Mouse (Mus musculus): Measurements from ENCODE around the gene Ctr9. TPM values are rescaled to one million over a fixed set of nuclear protein-coding genes. Genes with fewer than 3 reads are reported as not detected.
A peak's percentile ranks its signal among the peaks of the same experiment; 100 is the strongest.

The Ctr9 gene
- 58.9 and 62.2 TPM in 2 replicates for polyA plus RNA-seq (2015; fragmentation: Nextera tagmentation; extraction: Ambion mirVana)

GRCm38 (mm10) chr7:111028281-111029045, at the start of gene Ctr9:
Ctr9 (plus strand) TSS chr7:111028951.
- Histone ChIP-seq H3K36me3 (0 out of 2 replicates have a peak, but pooled peaks cover 4% of the 10 kb centered on the region), H3K9me3 (no peaks in the 10 kb centered on the region), H3K27ac (peak within 1 kb of the TSS; percentile 94), H3K4me2 (peak within 1 kb of the TSS; percentile 64), H3K27me3 (replicated peaks) (no peaks in the 10 kb centered on the region), H3K4me1 (peaks cover 6% of the 10 kb centered on the region), H3K9ac (peak within 1 kb of the TSS; percentile 66), H3K4me3 (replicated peaks) (peak within 1 kb of the TSS; percentile 85)
- 5% methylated on average over 45 of the region's 45 CpGs for WGBS
- peak; percentile 94 for ATAC-seq (ENCODE audit: insufficient read depth, low FRiP score, low read depth)

GRCm38 (mm10) chr7:110981036-110981435, 47.7 kb upstream of the Ctr9 start:
- peak overlapping the region; percentile 93 for H3K27ac ChIP-seq
- H3K4me3 ChIP-seq (replicated peaks), result peak overlapping the region; percentile 40
- whole genome bisulfite sequencing, result 37% methylated on average over 8 of the region's 8 CpGs
- H3K36me3 ChIP-seq, result no peaks in the 10 kb centered on the region
- H3K4me1 ChIP-seq, result peaks cover 21% of the 10 kb centered on the region
- H3K4me2 ChIP-seq, result peak overlapping the region; percentile 46
- no peaks in the 10 kb centered on the region for H3K9me3 ChIP-seq
- ATAC-seq (ENCODE audit: insufficient read depth, low FRiP score, low read depth), result no peak
- no peak overlapping the region for H3K9ac ChIP-seq
- H3K27me3 ChIP-seq (replicated peaks), result no peaks in the 10 kb centered on the region

GRCm38 (mm10) chr7:110982053-110982705, 46.6 kb upstream of the Ctr9 start, which contains the start of gene Mrvi1:
Mrvi1 (minus strand) TSS chr7:110982461.
- peak within 1 kb of the TSS; percentile 40 for H3K4me3 ChIP-seq (replicated peaks)
- H3K27me3 ChIP-seq (replicated peaks), result no peaks in the 10 kb centered on the region
- H3K36me3 ChIP-seq, result no peaks in the 10 kb centered on the region
- H3K9ac ChIP-seq, result no peak within 1 kb of the TSS
- peak; percentile 64 for ATAC-seq (ENCODE audit: insufficient read depth, low FRiP score, low read depth)
- 35% methylated on average over 7 of the region's 7 CpGs for WGBS
- peaks cover 22% of the 10 kb centered on the region for H3K4me1 ChIP-seq
- peak within 1 kb of the TSS; percentile 46 for H3K4me2 ChIP-seq
- H3K9me3 ChIP-seq, result no peaks in the 10 kb centered on the region
- H3K27ac ChIP-seq, result peak within 1 kb of the TSS; percentile 93

- H3K4me3 ChIP-seq (replicated peaks), result peak overlapping the region; percentile 40; the same call in 1 of the 2 replicates
- peak overlapping the region; percentile 93 for H3K27ac ChIP-seq
- H3K4me1 ChIP-seq, result peaks cover 22% of the 10 kb centered on the region
- H3K4me2 ChIP-seq, result peak overlapping the region; percentile 46; the same call in 1 of the 2 replicates
- H3K9ac ChIP-seq, result no peak overlapping the region
- WGBS, result 50% methylated on average over 4 of the region's 4 CpGs
- H3K27me3 ChIP-seq (replicated peaks), result no peaks in the 10 kb centered on the region
- ATAC-seq (ENCODE audit: insufficient read depth, low FRiP score, low read depth), result peak; percentile 19; the same call in 1 of the 2 replicates
- H3K9me3 ChIP-seq, result no peaks in the 10 kb centered on the region
- no peaks in the 10 kb centered on the region for H3K36me3 ChIP-seq
Measured at GRCm38 (mm10) chr7:110982764-110983163, 46.0 kb upstream of the Ctr9 start.

- ATAC-seq (ENCODE audit: insufficient read depth, low FRiP score, low read depth), result no peak
- Histone ChIP-seq H3K4me3 (replicated peaks) (no peak overlapping the region), H3K4me1 (peaks cover 22% of the 10 kb centered on the region), H3K9ac (no peak overlapping the region), H3K4me2 (no peak overlapping the region), H3K27ac (peak overlapping the region; percentile 93), H3K9me3 (no peaks in the 10 kb centered on the region), H3K36me3 (no peaks in the 10 kb centered on the region), H3K27me3 (replicated peaks) (no peaks in the 10 kb centered on the region)
- 45% methylated on average over 5 of the region's 5 CpGs for WGBS
Measured at GRCm38 (mm10) chr7:110983621-110984020, 45.1 kb upstream of the Ctr9 start.

GRCm38 (mm10) chr7:110985581-110986265, 43.0 kb upstream of the Ctr9 start:
- no peak overlapping the region for H3K9ac ChIP-seq
- H3K4me1 ChIP-seq, result peaks cover 30% of the 10 kb centered on the region
- no peaks in the 10 kb centered on the region for H3K9me3 ChIP-seq
- H3K27ac ChIP-seq, result no peak overlapping the region
- no peak overlapping the region for H3K4me2 ChIP-seq
- H3K27me3 ChIP-seq (replicated peaks), result no peaks in the 10 kb centered on the region
- ATAC-seq (ENCODE audit: insufficient read depth, low FRiP score, low read depth), result no peak
- H3K36me3 ChIP-seq, result no peaks in the 10 kb centered on the region
- no peak overlapping the region for H3K4me3 ChIP-seq (replicated peaks)
- WGBS, result 78% methylated on average over 7 of the region's 7 CpGs

GRCm38 (mm10) chr7:110988081-110988480, 40.7 kb upstream of the Ctr9 start:
- H3K36me3 ChIP-seq, result no peaks in the 10 kb centered on the region
- no peaks in the 10 kb centered on the region for H3K9me3 ChIP-seq
- H3K4me3 ChIP-seq (replicated peaks), result no peak overlapping the region
- no peak overlapping the region for H3K9ac ChIP-seq
- WGBS, result 90% methylated on average over 3 of the region's 3 CpGs
- no peak overlapping the region for H3K27ac ChIP-seq
- H3K27me3 ChIP-seq (replicated peaks), result no peaks in the 10 kb centered on the region
- 0 out of 2 replicates have a peak, but pooled peaks cover 19% of the 10 kb centered on the region for H3K4me1 ChIP-seq
- no peak overlapping the region for H3K4me2 ChIP-seq
- no peak for ATAC-seq (ENCODE audit: insufficient read depth, low FRiP score, low read depth)

GRCm38 (mm10) chr7:110989286-110989879, 39.4 kb upstream of the Ctr9 start:
- Histone ChIP-seq H3K27me3 (replicated peaks) (no peaks in the 10 kb centered on the region), H3K4me3 (replicated peaks) (no peak overlapping the region), H3K4me2 (no peak overlapping the region), H3K9me3 (no peaks in the 10 kb centered on the region), H3K36me3 (no peaks in the 10 kb centered on the region), H3K4me1 (0 out of 2 replicates have a peak, but pooled peaks cover 15% of the 10 kb centered on the region), H3K27ac (peak overlapping the region; percentile 28; the same call in 1 of the 2 replicates), H3K9ac (no peak overlapping the region)
- WGBS, result 57% methylated on average over 5 of the region's 5 CpGs
- ATAC-seq (ENCODE audit: insufficient read depth, low FRiP score, low read depth), result no peak

GRCm38 (mm10) chr7:110990356-110991220, 38.2 kb upstream of the Ctr9 start:
- Histone ChIP-seq H3K4me2 (no peak overlapping the region), H3K4me3 (replicated peaks) (no peak overlapping the region), H3K27ac (no peak overlapping the region), H3K4me1 (0 out of 2 replicates have a peak, but pooled peaks cover 14% of the 10 kb centered on the region), H3K27me3 (replicated peaks) (no peaks in the 10 kb centered on the region), H3K9ac (no peak overlapping the region), H3K36me3 (no peaks in the 10 kb centered on the region), H3K9me3 (no peaks in the 10 kb centered on the region)
- WGBS, result 37% methylated on average over 5 of the region's 5 CpGs
- ATAC-seq (ENCODE audit: insufficient read depth, low FRiP score, low read depth), result no peak; the same call in 1 of the 2 replicates

GRCm38 (mm10) chr7:110991221-110991494, 37.6 kb upstream of the Ctr9 start:
- no peaks in the 10 kb centered on the region for H3K9me3 ChIP-seq
- no peaks in the 10 kb centered on the region for H3K36me3 ChIP-seq
- no peak overlapping the region for H3K27ac ChIP-seq
- WGBS, result 55% methylated on average over 4 of the region's 4 CpGs
- no peak for ATAC-seq (ENCODE audit: insufficient read depth, low FRiP score, low read depth)
- no peaks in the 10 kb centered on the region for H3K27me3 ChIP-seq (replicated peaks)
- H3K9ac ChIP-seq, result no peak overlapping the region
- H3K4me1 ChIP-seq, result 0 out of 2 replicates have a peak, but pooled peaks cover 8% of the 10 kb centered on the region
- no peak overlapping the region for H3K4me3 ChIP-seq (replicated peaks)
- no peak overlapping the region for H3K4me2 ChIP-seq

Data from stomach, embryonic 15.5 days (tissue).